Mouse (Mus musculus): ENCODE results near the gene Olfr775.

Olfr775 gene

DNA sequence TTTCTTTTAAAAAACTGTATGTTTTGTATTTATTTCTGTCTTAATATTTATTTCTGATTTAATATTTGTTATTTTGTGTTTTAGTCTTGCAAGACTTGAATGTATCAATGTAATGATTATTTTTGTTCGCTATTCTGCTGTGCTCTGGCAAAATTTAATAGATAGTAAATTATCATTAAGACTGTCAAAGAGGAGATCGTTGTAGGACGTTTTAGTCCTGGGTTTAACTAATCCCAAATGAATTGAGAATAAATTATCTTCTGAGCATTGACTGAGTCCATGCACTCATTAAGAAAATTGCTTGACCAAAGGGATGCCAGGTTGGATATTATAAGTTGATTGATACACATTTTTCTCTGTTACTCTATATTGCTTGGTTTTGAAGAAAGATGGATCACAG, at the start of gene Olfr775:
Olfr775 (plus strand) TSS at position 301 of the 400 bp plus-strand sequence.
- DNase-seq (ENCODE audit: low spot score): no peak

DNA sequence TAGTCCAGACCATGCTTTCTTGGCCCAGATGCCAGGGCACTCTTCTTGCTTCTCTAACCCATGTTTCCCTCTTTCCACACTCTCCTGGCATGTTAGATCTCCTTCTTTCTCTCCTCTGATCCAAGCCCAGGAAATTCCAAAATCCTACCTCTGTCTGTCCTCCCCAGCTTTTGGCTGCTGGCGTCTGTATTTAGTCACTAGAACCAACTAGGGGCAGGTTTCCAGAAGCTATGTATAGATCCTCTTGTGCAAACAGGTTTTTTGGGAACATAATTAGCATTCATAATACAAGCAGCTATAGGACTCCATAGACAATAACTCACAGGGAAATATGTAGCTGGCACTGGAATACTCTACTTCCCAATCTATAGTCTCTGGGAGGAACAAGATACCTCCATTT, 17.5 kb upstream of the Olfr775 start:
- no peak for DNase-seq (ENCODE audit: low spot score)

- no peak for DNase-seq (ENCODE audit: low spot score)
These were observed 12.3 kb upstream of the Olfr775 start, which contains the start of gene Olfr774 for GRCm38 (mm10) chr10:129235904-129236303. TSS of gene Olfr774 (plus strand) at chr10:129236204.

DNA sequence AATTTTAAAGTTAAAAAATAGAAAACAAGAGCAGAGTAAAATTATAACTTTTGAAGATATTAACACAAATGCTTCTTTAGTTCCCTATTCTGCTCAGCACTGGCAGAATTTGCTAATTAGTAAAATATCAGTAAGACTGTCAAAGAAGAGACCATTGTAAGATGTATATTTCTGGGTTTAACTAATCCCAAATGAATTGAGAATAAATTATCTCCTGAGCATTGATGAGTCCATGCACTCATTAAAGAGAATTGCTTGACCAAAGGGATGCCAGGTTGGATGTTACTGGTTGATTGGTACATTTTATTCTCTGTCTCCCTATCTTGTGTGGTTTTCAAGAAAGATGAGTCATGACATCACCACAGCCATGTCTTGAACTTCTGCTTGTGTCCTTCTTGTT, 10.6 kb downstream of the Olfr775 start, which contains the start of gene Olfr776:
Olfr776 (plus strand) TSS at position 301 of the 400 bp plus-strand sequence.
- no peak for DNase-seq (ENCODE audit: low spot score)

- DNase-seq (ENCODE audit: low spot score): no peak
These were observed 22.9 kb downstream of the Olfr775 start, which contains the start of gene Olfr777 for GRCm38 (mm10) chr10:129271081-129271535. TSS of gene Olfr777 (minus strand) at chr10:129271485.
